Mouse (Mus musculus): ENCODE results near the gene Nop16. TPM values are rescaled to one million over a fixed set of nuclear protein-coding genes. Genes with fewer than 3 reads are reported as not detected.

Nop16 gene
- polyA plus RNA-seq, 1 experiment: 61.8 TPM

- no peaks in the 10 kb centered on the region for H3K36me3 ChIP-seq (ENCODE audit: control insufficient read depth, insufficient read depth, low read length, poor library complexity, severe bottlenecking)
- TF ChIP-seq CTCF (IDR thresholded peaks at IDR 0.05; ENCODE audit: low read depth, low read length): no peak
- no peak for TF ChIP-seq POLR2A (IDR thresholded peaks at IDR 0.05; ENCODE audit: insufficient read depth, low read length)
- TF ChIP-seq EP300 (IDR thresholded peaks at IDR 0.05; ENCODE audit: insufficient read depth, low read depth, low read length): no peak
- H3K27me3 ChIP-seq (ENCODE audit: control insufficient read depth, insufficient read depth, low read length, poor library complexity, severe bottlenecking): no peaks in the 10 kb centered on the region
- no peak overlapping the region for H3K4me3 ChIP-seq (ENCODE audit: low read depth, low read length)
- H3K4me1 ChIP-seq (ENCODE audit: control insufficient read depth, insufficient read depth, low read length): peaks cover 10% of the 10 kb centered on the region
- no peaks in the 10 kb centered on the region for H3K9me3 ChIP-seq (replicated peaks; ENCODE audit: control insufficient read depth, insufficient read depth, low read length, poor library complexity, severe bottlenecking)
- no peak overlapping the region for H3K27ac ChIP-seq (ENCODE audit: insufficient read depth, low read length)
- no peak overlapping the region for H3K9ac ChIP-seq (ENCODE audit: low read depth, poor library complexity, severe bottlenecking)
These were observed 13.6 kb upstream of the Nop16 start for GRCm38 (mm10) chr13:54603501-54603900.

DNA sequence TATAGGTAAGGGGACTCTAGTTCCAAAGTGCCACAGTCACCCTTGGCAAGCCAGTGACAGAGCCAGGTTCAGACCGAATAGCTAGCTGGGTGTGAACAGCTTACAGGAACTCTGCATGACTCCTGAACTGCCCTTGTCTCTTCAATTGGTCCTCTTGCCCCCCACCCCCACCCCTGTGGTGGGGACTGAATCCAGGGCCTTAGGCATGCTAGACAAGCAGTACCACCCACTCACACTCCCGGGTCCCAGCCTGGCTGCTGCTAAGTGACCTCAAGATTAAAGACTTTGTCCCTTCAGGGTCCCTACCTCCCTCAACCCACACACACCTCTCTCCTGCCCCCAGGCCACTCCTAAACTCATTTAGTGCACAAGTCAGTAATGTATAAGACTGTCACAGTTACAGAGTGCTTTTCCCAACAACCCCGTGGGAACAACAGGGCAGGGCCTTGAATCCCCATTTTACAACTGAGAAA lies 12.8 kb upstream of the Nop16 start:
- Histone ChIP-seq H3K9ac (ENCODE audit: low read depth, poor library complexity, severe bottlenecking) (no peak overlapping the region), H3K27me3 (ENCODE audit: control insufficient read depth, insufficient read depth, low read length, poor library complexity, severe bottlenecking) (no peaks in the 10 kb centered on the region), H3K4me1 (ENCODE audit: control insufficient read depth, insufficient read depth, low read length) (peaks cover 10% of the 10 kb centered on the region), H3K9me3 (replicated peaks; ENCODE audit: control insufficient read depth, insufficient read depth, low read length, poor library complexity, severe bottlenecking) (no peaks in the 10 kb centered on the region), H3K27ac (ENCODE audit: insufficient read depth, low read length) (peak overlapping the region; percentile 47), H3K36me3 (ENCODE audit: control insufficient read depth, insufficient read depth, low read length, poor library complexity, severe bottlenecking) (no peaks in the 10 kb centered on the region), H3K4me3 (ENCODE audit: low read depth, low read length) (no peak overlapping the region)
- TF ChIP-seq CTCF (IDR thresholded peaks at IDR 0.05; ENCODE audit: low read depth, low read length) (no peak), EP300 (IDR thresholded peaks at IDR 0.05; ENCODE audit: insufficient read depth, low read depth, low read length) (0 out of 2 replicates have a peak, but pooled peaks have one; percentile 58)

DNA sequence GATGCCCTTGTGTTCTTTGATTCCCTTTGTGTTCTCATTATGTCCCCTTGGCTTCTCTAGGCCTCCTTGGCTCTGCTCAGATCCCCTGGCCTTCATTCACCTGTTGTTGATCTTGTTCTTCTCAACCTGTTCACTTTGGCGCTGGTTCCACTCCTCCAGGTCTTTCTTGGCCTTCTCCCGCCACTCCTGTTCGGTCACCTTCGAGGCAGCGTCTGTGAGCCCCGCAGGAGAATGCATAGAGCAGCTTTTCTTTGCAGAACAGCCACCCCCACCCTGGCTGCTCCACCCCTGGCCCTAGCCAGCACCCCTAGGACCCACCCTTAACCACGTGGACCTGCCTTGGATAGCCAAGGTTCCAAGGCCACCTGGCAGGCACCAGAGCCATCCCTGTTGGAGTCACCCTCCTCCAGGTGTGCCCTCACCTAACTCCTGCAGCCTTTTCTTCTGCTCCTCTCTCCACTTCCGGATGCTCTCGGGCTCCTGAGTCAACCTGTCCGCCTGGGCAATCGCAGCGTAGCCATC lies 8.8 kb upstream of the Nop16 start:
- Histone ChIP-seq H3K36me3 (ENCODE audit: control insufficient read depth, insufficient read depth, low read length, poor library complexity, severe bottlenecking) (no peaks in the 10 kb centered on the region), H3K4me3 (ENCODE audit: low read depth, low read length) (no peak overlapping the region), H3K27ac (ENCODE audit: insufficient read depth, low read length) (no peak overlapping the region), H3K9ac (ENCODE audit: low read depth, poor library complexity, severe bottlenecking) (no peak overlapping the region), H3K9me3 (replicated peaks; ENCODE audit: control insufficient read depth, insufficient read depth, low read length, poor library complexity, severe bottlenecking) (no peaks in the 10 kb centered on the region), H3K4me1 (ENCODE audit: control insufficient read depth, insufficient read depth, low read length) (peaks cover 3% of the 10 kb centered on the region), H3K27me3 (ENCODE audit: control insufficient read depth, insufficient read depth, low read length, poor library complexity, severe bottlenecking) (no peaks in the 10 kb centered on the region)
- TF ChIP-seq CTCF (IDR thresholded peaks at IDR 0.05; ENCODE audit: low read depth, low read length) (no peak), POLR2A (IDR thresholded peaks at IDR 0.05; ENCODE audit: insufficient read depth, low read length) (no peak), EP300 (IDR thresholded peaks at IDR 0.05; ENCODE audit: insufficient read depth, low read depth, low read length) (no peak)

- H3K4me3 ChIP-seq (ENCODE audit: low read depth, low read length): no peak overlapping the region
- H3K27me3 ChIP-seq (ENCODE audit: control insufficient read depth, insufficient read depth, low read length, poor library complexity, severe bottlenecking): no peaks in the 10 kb centered on the region
- no peaks in the 10 kb centered on the region for H3K36me3 ChIP-seq (ENCODE audit: control insufficient read depth, insufficient read depth, low read length, poor library complexity, severe bottlenecking)
- no peak overlapping the region for H3K27ac ChIP-seq (ENCODE audit: insufficient read depth, low read length)
- H3K9me3 ChIP-seq (replicated peaks; ENCODE audit: control insufficient read depth, insufficient read depth, low read length, poor library complexity, severe bottlenecking): no peaks in the 10 kb centered on the region
- H3K9ac ChIP-seq (ENCODE audit: low read depth, poor library complexity, severe bottlenecking): no peak overlapping the region
- no peak for TF ChIP-seq CTCF (IDR thresholded peaks at IDR 0.05; ENCODE audit: low read depth, low read length)
- TF ChIP-seq EP300 (IDR thresholded peaks at IDR 0.05; ENCODE audit: insufficient read depth, low read depth, low read length): no peak
- TF ChIP-seq POLR2A (IDR thresholded peaks at IDR 0.05; ENCODE audit: insufficient read depth, low read length): no peak
- no peaks in the 10 kb centered on the region for H3K4me1 ChIP-seq (ENCODE audit: control insufficient read depth, insufficient read depth, low read length)
These were observed 7.0 kb upstream of the Nop16 start for GRCm38 (mm10) chr13:54596870-54597269.

DNA sequence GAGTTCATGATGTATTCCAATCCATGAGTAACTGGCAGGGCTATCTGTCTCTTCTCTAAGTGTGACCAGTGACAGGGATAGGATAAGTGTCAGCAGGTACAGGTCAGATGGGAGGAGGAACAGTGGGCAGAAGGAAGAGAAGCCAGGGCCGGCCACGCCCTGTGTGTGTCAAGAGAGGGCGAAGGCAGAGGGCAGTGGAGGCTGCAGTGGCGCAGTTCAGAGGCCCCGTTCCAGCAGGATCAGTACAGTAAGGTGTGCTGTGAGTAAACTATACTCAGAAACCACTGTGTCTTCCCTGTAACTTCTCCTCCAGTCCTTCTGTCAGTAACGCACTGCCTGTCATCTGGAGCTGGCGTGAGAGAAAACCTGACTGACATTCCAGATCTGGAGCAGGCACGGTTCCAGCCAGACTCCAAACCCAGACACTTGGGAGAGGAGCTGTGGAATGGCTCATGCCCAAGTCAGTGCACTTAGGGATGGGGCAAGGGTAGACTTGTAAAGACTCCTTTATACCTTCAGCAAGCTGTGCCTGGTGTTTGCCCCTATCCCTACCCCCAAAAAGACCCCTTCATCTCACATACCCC lies 6.3 kb upstream of the Nop16 start:
- Histone ChIP-seq H3K4me3 (ENCODE audit: low read depth, low read length) (no peak overlapping the region), H3K27me3 (ENCODE audit: control insufficient read depth, insufficient read depth, low read length, poor library complexity, severe bottlenecking) (no peaks in the 10 kb centered on the region), H3K27ac (ENCODE audit: insufficient read depth, low read length) (no peak overlapping the region), H3K36me3 (ENCODE audit: control insufficient read depth, insufficient read depth, low read length, poor library complexity, severe bottlenecking) (no peaks in the 10 kb centered on the region), H3K9ac (ENCODE audit: low read depth, poor library complexity, severe bottlenecking) (no peak overlapping the region), H3K9me3 (replicated peaks; ENCODE audit: control insufficient read depth, insufficient read depth, low read length, poor library complexity, severe bottlenecking) (no peaks in the 10 kb centered on the region), H3K4me1 (ENCODE audit: control insufficient read depth, insufficient read depth, low read length) (no peaks in the 10 kb centered on the region)
- TF ChIP-seq POLR2A (IDR thresholded peaks at IDR 0.05; ENCODE audit: insufficient read depth, low read length): no peak
- no peak for TF ChIP-seq EP300 (IDR thresholded peaks at IDR 0.05; ENCODE audit: insufficient read depth, low read depth, low read length)
- no peak for TF ChIP-seq CTCF (IDR thresholded peaks at IDR 0.05; ENCODE audit: low read depth, low read length)

GRCm38 (mm10) chr13:54593617-54594016 lies 3.7 kb upstream of the Nop16 start:
- Histone ChIP-seq H3K36me3 (ENCODE audit: control insufficient read depth, insufficient read depth, low read length, poor library complexity, severe bottlenecking) (peaks cover under 1% of the 10 kb centered on the region; the same call in 1 of the 2 replicates), H3K4me3 (ENCODE audit: low read depth, low read length) (no peak overlapping the region)
- TF ChIP-seq EP300 (IDR thresholded peaks at IDR 0.05; ENCODE audit: insufficient read depth, low read depth, low read length) (no peak), CTCF (IDR thresholded peaks at IDR 0.05; ENCODE audit: low read depth, low read length) (no peak), POLR2A (IDR thresholded peaks at IDR 0.05; ENCODE audit: insufficient read depth, low read length) (no peak)

More at GRCm38 (mm10) chr13:54593617-54594016, 3.7 kb upstream of the Nop16 start:
- H3K4me1 ChIP-seq (ENCODE audit: control insufficient read depth, insufficient read depth, low read length): no peaks in the 10 kb centered on the region
- H3K9me3 ChIP-seq (replicated peaks; ENCODE audit: control insufficient read depth, insufficient read depth, low read length, poor library complexity, severe bottlenecking): no peaks in the 10 kb centered on the region
- H3K27ac ChIP-seq (ENCODE audit: insufficient read depth, low read length): no peak overlapping the region
- H3K27me3 ChIP-seq (ENCODE audit: control insufficient read depth, insufficient read depth, low read length, poor library complexity, severe bottlenecking): no peaks in the 10 kb centered on the region
- no peak overlapping the region for H3K9ac ChIP-seq (ENCODE audit: low read depth, poor library complexity, severe bottlenecking)

Data from ES-Bruce4 (cell line).